Mouse (Mus musculus) ovary, postnatal 14 days (tissue): ENCODE data around the gene Fbxw10.

Source experiments
- DNase-seq: peaks from one replicate; pipeline ENCODE4 v3.0.0; 2022; ENCODE audit warnings: low spot score

Gene Fbxw10

GRCm38 (mm10) chr11:62846961-62847654 lies at the start of gene Fbxw10:
Gene Fbxw10 (plus strand): TSS chr11:62847069.
- DNase-seq: peak; percentile 13

DNA sequence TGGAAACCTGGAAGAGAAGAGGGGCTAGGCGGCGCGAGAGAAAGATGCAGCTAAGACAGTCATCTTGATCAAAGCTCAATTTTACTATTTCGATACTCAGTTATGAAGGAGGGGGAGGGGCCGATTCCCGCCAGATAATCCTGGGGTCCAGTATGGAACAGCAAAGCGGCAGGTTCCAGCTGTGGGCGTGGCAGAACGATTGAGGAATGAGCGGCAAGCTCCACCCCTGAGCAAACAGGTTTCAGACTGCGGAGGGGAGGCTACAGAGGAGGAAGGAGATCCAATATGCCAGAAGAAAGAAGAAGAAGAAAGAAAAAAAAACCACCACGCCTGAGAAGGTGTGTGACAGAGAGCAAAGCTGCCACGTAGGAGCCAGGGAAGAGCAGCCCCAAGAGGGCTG lies 42.8 kb upstream of the Fbxw10 start:
- DNase-seq: no peak

DNA sequence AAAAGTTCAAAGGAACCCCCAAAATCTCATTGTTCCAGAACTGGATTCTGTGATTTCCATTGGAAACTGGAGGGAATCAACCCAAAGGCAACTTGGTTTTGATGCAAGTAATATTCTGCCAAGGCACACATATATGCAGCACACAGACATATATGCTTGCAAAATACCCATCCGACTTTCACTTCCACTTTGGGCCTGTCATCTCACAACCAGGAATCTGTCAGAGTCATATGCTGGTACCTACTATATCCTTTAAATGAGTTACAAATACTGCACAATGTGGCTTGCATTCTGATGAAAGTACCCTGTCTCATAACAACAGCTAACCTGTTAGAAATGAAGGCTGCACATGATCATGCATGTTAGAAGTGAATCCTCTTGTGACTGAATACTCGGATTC lies 38.9 kb upstream of the Fbxw10 start:
- DNase-seq: no peak

GRCm38 (mm10) chr11:62809201-62809600 lies 37.7 kb upstream of the Fbxw10 start:
- no peak for DNase-seq

GRCm38 (mm10) chr11:62812268-62812667 lies 34.6 kb upstream of the Fbxw10 start:
- DNase-seq: no peak

DNA sequence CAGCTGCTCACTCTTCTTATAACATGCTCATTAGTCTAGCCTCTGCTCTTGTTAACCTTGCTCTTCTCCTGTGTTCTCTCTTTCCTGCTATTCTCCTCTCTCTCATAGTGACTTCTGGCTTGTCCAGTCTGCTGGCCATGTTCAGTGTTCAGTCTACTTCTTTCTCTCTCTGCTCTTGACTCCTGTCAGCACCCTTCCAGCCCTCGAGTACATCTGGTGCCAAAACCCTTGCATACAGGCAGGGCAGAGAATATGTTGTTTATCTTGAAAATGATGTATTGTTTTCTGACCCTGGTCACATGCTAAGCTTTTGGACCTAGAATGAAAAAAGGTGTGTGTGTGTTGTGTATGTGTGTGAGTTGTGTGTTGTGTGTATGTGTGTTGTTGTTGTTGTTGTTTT lies 33.4 kb upstream of the Fbxw10 start:
- DNase-seq: no peak

GRCm38 (mm10) chr11:62813970-62814624 lies 32.8 kb upstream of the Fbxw10 start:
- DNase-seq: no peak

DNA sequence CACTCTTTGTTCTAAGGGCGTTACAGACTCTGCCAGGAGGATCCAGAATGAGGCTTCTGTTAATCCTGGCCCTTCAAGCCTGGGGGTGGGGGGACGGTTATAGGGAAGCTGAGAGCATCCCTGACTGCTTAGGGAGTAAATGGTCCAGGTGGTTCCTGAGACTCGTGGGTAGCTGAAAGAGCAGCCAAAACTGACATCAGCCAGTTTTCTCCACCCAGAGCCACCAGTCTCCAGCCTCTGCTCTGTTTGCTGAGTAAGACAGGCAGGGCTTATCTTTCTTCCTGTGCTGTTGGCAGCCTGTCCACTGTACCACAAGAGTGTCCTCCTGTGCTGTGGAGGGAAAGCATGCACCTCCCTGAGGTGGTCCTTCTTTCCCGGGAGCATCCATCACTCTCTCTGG lies 32.2 kb upstream of the Fbxw10 start:
- no peak for DNase-seq

DNA sequence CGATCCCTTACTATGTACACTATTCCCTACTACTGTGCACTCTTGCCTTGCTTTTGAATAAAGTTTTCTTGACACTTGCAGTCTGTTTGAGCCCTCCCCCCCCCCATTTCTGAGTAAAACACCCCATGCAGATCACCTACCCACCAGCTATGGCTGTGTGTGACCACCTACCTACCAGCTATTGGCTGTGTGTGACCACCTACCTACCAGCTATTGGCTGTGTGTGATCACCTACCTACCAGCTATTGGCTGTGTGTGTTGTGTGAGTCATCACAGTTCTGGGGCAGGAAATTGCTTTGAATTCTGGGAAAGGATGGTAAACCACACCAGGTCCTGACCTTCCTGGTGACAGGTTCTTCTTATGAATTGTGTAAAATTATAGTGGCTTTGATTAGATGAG lies 31.4 kb upstream of the Fbxw10 start:
- DNase-seq: no peak

GRCm38 (mm10) chr11:62816591-62816990 lies 30.3 kb upstream of the Fbxw10 start:
- no peak for DNase-seq

DNA sequence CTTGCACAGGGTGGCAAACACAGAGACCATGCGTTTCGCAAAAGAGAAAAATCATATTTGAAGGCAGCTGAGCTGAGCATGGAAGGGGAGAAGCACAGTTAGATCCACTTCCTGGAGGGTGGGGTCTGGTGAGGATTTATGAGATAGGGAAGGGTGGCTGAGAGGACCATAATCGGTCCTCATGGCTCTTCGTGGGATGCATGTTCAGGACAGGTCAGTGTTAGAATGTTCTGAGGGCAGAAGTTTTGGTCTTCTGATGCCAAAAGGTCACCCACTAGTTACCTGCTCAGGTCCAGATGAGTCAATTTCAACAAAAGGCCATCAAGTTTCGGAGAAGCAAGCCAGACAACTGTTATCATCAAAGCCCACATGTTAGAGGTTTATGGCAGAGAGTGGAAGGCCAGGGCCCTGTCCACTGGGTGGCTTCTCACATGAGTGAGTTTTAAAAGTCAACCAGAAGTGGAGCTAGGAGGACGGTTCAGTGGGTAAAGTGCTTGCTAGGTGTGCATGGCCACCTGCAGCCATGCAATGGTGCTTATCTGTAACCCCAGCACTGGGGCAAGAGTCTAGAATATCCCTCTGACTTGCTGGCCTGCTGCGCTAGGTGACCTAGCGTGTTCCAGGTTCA lies 27.7 kb upstream of the Fbxw10 start:
- DNase-seq: no peak

GRCm38 (mm10) chr11:62820059-62820541 lies 26.8 kb upstream of the Fbxw10 start, which contains the start of gene Trim16:
Gene Trim16 (plus strand): TSS chr11:62820231.
- peak; percentile 71 for DNase-seq

GRCm38 (mm10) chr11:62820661-62821437 lies 26.0 kb upstream of the Fbxw10 start:
- DNase-seq: no peak

DNA sequence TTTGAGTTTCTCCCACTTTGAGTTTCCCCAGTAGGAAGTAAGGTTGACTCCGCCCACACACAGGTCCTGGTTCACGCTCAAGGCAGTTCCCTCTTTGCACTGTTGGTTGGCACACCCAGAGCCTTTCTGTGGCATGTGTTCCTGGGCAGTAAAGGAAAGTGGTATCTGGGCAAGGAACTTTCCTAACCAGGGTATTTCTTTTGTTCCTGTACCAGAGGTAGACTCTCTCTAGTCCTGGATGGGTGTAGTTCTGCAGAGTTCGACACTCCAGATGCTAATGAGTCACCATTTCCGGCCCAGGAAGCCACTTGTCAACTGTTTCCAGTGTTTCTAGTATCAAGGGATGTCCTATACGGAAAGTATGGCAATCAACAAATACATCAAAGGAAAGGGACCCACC lies 25.0 kb upstream of the Fbxw10 start:
- DNase-seq: no peak

DNA sequence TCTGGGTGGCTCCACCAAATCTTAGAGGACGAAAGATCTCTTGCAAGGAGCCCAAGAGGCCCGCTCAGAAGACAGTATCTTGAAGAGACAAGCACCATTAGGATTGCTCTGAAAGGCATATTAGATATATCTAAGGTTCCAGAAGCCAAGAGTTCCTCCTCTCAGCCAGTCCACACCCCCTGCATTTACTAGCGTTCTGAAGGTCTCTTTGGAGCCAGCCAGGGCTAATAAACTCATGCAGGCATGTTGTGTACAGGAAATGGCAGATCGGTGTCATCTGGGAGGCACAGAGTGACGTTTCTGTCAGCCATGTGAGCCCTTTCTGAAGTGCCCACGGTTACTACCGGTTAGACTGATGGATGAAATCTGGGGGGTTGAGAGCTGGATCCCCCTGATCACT lies 22.7 kb upstream of the Fbxw10 start:
- no peak for DNase-seq

- no peak for DNase-seq
Observed at GRCm38 (mm10) chr11:62825222-62826105, 21.4 kb upstream of the Fbxw10 start.

GRCm38 (mm10) chr11:62826106-62826733 lies 20.6 kb upstream of the Fbxw10 start:
- no peak for DNase-seq

DNA sequence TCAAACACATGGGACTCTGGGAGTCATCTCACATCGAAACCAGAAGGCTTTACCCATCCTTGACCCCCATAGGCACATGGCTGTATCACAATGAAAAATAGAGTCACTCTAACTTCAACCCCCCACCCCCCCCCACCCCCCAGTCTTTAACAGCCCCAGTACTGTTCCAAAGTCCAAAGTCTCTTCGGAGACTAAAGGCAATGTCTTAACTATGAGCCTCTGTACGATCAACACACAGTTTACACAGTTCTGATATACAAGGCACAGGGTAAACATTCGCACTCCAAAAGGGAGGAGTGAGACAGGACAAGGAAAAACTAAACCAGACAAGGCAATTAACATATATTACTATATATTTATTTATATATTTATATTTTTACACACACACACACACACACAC lies 19.7 kb upstream of the Fbxw10 start:
- DNase-seq: no peak

- DNase-seq: no peak
Observed at GRCm38 (mm10) chr11:62827911-62828310, 19.0 kb upstream of the Fbxw10 start.

DNA sequence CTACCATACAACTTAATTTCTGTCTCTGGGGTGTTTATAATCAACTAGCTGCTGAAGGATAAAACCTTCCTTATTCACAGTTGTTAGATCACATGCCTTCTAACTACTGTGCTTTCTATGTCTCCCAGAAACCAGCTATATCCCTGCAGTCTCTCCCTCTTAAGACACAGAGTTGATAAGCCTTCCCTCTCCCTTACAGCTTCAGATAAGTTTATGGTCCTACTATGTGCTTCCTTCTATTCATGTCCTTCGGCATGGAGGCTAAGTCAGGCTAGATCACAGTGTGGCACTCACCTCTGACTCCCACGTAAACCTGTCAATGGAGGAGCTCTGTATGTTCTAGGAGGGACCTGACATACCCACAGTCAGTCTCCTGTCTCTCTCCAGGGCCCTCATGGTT lies 16.5 kb upstream of the Fbxw10 start:
- DNase-seq: no peak

- no peak for DNase-seq
Observed at GRCm38 (mm10) chr11:62831906-62832305, 15.0 kb upstream of the Fbxw10 start.
